Mouse (Mus musculus): ENCODE results near the gene Ttn.

The Ttn gene

DNA sequence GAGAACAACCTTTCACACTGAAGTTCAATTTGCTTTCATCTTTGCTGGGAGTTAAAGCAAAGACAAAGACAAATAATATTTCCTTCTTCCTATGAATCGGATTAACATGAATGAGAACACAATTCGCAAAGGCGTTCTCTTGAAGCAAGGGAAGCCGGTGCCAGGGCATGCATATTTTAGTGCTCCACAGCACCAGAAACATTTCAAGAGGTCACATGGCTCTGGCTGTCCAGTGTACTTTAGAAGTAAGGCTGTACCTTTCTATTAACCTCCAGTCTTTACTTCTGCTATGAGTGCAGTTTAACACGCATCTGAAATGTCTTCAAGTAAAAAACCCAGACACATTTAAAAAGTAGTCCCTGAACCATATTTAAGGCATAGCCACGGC is 20.3 kb downstream of the Ttn start:
- no peak for DNase-seq (ENCODE audit: low spot score)

DNA sequence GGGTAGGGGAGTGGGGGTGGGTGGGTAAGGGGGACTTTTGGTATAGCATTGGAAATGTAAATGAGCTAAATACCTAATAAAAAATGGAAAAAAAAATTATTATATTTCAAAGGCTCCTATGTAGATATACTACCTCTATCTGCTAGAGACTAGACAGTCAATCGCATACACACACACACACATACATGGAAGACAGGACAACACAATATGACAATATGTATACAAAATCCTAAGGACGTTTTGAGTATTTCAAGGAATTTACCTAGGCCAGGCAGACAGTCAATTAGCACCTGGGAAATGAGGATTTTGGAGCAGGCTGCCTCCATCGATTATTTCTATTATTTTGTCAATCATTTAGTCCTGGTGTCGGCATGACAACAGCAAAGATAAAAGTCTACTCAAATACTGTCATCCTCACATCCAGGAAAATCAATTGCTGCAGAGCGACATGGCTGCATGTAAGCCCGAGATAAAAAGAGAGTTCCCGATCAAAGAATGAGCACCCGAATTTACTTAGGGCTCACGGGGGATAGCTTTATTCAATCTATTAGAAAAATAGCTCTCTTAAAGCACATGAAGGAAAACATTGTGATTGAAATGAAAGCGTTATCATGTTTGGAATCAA is 20.8 kb downstream of the Ttn start:
- DNase-seq (ENCODE audit: low spot score) = no peak

- no peak for DNase-seq (ENCODE audit: low spot score)
Measured at GRCm38 (mm10) chr2:76949774-76950173, 32.6 kb downstream of the Ttn start.

- no peak for DNase-seq (ENCODE audit: low spot score)
Measured at GRCm38 (mm10) chr2:76938515-76938914, 43.8 kb downstream of the Ttn start.

GRCm38 (mm10) chr2:76929718-76930117 is 52.6 kb downstream of the Ttn start:
- DNase-seq (ENCODE audit: low spot score) = no peak

DNA sequence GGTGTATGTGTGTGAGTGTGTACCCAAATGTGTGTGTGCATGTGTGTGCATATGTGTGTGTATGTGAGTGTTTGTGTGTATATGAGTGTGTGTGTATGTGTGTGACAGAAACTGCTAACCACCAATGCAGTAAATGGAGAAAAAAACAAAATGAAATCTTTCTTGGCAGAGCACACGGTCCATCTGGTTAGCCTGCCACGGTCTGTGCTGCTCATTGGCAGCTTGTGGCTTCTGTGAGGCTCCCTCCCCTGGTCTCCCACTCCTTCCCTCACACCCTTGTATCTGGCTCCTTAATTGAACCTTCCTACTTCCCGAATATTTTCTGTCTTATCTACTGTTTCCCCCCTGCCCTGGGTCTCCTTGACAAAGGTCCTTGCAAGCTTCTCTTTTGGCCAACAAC is 53.5 kb downstream of the Ttn start:
- DNase-seq (ENCODE audit: low spot score) = no peak

GRCm38 (mm10) chr2:76928298-76928697 is 54.0 kb downstream of the Ttn start:
- DNase-seq (ENCODE audit: low spot score) = no peak

DNA sequence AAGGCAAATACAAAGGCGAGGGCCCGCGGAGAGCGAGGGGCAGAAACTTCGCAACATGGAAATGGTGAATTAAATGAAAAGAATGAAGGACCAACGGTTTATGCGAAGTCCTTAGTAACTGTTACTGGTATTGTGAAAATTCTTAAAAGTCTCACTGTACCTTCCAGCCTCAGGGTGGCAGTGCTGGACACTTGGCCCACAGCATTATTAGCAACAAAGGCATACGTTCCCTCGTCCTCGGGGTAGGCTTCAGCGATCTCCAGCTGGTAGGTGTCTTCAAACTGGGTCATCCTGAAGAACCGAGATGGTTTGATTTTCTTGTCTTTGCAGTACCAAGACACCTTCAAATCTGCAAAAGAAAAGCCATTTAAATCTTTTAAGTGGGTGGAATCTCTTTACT is 55.4 kb downstream of the Ttn start:
- DNase-seq (ENCODE audit: low spot score) = no peak

- DNase-seq (ENCODE audit: low spot score) = no peak
Measured at GRCm38 (mm10) chr2:76914959-76915358, 67.4 kb downstream of the Ttn start.

- DNase-seq (ENCODE audit: low spot score) = no peak
Measured at GRCm38 (mm10) chr2:76908705-76909457, 73.5 kb downstream of the Ttn start.

GRCm38 (mm10) chr2:76903351-76903750 is 79.0 kb downstream of the Ttn start:
- no peak for DNase-seq (ENCODE audit: low spot score)

- DNase-seq (ENCODE audit: low spot score) = no peak
Measured at GRCm38 (mm10) chr2:76901476-76902086, 80.8 kb downstream of the Ttn start.

DNA sequence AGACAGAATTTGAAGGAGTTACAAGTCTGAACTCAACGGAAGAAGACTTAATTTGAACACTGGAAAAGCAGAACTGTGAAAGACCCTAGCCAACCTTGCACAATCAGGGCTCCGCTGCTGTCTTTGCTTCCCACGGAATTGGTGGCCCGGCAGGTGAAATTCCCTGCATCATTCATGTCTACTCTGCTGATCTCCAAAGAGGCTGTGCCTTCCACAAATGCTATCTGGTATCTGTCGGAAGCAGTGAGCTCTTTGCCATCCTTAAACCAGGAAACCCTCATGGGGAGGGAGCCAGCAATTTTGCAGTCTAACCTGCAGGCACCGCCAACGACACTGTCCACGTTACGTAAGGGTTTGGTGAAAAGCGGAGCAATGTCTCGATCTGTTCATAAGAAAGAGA is 82.5 kb downstream of the Ttn start:
- DNase-seq (ENCODE audit: low spot score) = no peak

GRCm38 (mm10) chr2:76896990-76897389 is 85.4 kb downstream of the Ttn start:
- DNase-seq (ENCODE audit: low spot score) = no peak

DNA sequence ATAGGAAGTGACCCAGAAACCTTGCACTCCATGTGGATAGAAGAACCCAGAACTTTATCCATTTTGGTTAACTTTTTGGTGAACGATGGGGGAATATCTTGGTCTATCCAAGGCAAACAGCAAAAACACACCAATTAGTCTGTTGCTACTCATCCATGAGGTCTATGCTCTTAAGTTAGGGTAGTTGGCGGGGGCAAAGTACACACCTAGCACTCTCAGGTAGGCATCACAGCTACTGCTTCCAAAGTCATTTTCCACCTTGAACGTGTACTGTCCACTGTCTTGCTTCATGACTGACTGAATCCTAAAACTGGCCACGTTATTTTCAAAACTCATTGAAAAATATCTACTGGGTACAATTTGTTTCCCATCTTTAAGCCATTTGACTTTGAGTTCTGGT is 87.0 kb downstream of the Ttn start:
- no peak for DNase-seq (ENCODE audit: low spot score)

- DNase-seq (ENCODE audit: low spot score) = no peak
Measured at GRCm38 (mm10) chr2:76888721-76889120, 93.6 kb downstream of the Ttn start.

- no peak for DNase-seq (ENCODE audit: low spot score)
Measured at GRCm38 (mm10) chr2:76885855-76886254, 96.5 kb downstream of the Ttn start.

DNA sequence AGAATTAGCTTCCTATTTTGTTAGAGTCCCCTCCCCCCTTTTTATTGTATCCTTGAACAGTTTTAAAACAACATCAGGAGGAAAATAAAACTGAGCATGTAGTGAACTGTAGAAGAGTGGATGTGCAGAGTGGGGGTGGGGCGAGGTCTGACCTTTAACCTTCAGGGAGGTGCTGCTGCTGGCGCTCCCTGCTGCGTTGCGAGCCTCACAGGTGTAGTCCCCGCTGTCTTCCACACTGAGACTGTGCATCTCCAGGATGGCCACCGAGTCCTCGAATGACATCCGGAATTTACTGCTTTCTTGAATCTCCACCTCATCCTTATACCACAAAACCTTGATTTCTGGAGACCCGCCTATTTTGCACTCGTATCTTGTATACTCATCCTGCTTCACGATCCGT is 100.9 kb downstream of the Ttn start:
- DNase-seq (ENCODE audit: low spot score) = no peak

DNA sequence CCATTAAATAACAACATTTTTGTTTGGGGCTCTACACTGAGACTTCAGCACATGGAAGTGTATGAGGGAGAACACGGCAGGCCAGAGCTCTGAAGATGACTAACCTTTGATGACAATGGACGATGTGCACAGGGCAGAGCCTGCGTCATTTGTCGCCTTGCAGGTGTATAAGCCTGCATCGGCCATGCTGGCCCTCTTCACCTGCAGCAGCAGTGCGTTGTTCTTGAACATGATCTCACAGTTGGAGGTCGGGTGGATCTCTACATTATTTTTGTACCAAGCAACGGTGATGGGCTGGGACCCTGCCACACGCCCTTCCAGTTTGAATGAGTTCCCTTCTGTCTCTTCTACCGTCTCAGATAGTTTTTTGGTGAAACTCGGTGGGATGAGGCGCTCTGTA is 106.8 kb downstream of the Ttn start:
- no peak for DNase-seq (ENCODE audit: low spot score)

GRCm38 (mm10) chr2:76866928-76867327 is 115.4 kb downstream of the Ttn start:
- no peak for DNase-seq (ENCODE audit: low spot score)

DNA sequence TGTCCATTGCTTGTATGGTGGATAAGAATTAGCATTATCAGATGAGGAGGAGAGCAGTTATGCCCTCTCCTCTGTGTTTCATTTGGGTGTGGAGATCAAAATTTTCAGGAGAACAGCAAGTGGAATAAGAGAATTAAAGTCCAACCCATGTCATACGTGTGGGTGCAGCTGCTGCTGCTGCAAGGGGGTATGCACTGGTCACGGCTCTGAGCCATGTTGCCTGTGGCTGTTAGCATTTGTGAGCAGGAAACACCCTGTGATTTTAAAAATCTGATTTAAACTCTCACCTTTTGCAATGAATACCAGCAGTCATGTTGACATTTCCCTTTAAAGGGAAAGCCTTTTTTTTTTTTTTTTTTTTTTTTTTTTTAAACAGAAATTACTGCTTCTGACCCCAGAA is 116.8 kb downstream of the Ttn start:
- DNase-seq (ENCODE audit: low spot score) = no peak

DNA sequence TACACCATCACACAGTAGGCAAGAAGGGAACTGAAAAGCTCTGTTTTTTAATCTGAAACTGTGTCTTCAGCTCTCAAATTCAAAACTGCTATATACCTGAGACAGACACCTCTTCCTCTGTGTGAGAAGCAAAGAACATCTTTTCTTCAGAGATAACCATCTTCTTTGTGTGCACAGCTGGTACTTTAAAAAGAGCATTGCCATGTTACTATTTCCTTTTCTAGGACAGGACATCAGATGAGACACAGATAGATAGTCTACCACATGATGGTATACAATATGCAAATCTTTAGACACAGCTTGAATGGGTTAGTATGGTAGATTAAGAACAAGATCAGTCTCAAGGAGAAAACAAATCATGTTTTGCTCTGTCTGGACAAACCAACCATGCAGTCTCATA is 121.0 kb downstream of the Ttn start:
- DNase-seq (ENCODE audit: low spot score) = no peak

DNA sequence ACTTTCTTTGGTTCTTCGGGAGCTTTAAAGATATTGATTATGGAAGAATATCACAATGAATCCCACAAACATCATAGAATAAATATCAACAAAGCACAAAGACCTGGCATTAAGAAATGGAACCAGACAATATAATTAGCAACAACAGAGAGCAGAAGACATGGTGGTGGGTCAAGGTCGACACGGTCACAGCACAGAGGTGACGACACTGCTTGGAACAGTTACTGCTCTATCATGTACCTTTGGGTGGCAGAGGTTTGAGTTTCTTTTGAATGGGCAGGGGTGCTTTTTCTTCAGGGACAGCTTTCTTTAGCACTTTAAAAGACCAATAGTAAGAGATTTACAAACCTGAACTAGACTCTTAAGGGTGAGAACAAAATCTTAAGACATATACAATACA is 132.3 kb downstream of the Ttn start:
- no peak for DNase-seq (ENCODE audit: low spot score)

- no peak for DNase-seq (ENCODE audit: low spot score)
Measured at GRCm38 (mm10) chr2:76843162-76843561, 139.2 kb downstream of the Ttn start.

All from spleen, adult 12 weeks (tissue).